Mouse (Mus musculus) left cerebral cortex, adult 8-10 months (tissue): ENCODE measurements around the gene Adgrb3. TPM values are rescaled to one million over a fixed set of nuclear protein-coding genes. Genes with fewer than 3 reads are reported as not detected.

ENCODE experiments used
- DNase-seq, 2 experiments: peaks; one replicate each; pipeline ENCODE4 v3.0.0; 2022; ENCODE audit warnings: low spot score in 2 of 2
- total RNA-seq, 4 experiments: library from RNA; stranded (reverse); gene quantifications; 2 replicates each; pipeline ENCODE4 v1.2.4; 2022

Adgrb3 gene
- total RNA-seq, 4 experiments from 2014 or later = 96.1 to 108 (median 99.1) TPM

DNA sequence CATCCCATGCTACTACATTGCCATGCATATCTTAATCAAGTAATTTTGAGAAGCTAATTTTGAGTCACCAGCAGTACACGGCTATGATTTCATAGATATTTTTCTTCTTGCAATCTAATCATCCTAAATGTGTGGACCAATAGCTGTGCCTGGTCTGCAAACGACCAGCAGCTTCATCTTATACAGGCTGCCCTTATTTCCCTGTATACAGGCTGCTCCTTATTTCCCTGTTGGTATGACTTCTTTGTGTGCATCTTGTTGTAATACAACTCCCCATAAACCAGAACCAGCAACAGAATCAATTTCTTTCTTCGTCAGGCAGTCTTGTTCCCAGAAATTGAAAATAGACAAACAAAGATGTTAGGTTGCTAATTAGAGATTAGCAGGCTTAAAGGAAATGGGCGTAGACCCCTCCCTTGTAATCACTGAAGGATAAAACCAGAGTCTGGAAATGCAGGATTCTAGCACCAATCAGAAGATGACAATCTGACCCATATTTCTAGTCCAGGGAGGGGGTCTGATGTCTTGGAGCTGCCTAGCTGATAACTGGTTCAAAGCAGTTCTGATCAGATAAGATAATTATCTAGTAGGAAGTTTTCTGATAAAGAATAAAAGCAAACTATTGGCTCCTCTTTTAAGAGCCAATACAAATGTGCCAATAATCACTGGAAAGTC is 697.2 kb downstream of the Adgrb3 start:
- DNase-seq = no peak

- DNase-seq = no peak
Observed at GRCm38 (mm10) chr1:25115512-25115911, 714.0 kb downstream of the Adgrb3 start.

DNA sequence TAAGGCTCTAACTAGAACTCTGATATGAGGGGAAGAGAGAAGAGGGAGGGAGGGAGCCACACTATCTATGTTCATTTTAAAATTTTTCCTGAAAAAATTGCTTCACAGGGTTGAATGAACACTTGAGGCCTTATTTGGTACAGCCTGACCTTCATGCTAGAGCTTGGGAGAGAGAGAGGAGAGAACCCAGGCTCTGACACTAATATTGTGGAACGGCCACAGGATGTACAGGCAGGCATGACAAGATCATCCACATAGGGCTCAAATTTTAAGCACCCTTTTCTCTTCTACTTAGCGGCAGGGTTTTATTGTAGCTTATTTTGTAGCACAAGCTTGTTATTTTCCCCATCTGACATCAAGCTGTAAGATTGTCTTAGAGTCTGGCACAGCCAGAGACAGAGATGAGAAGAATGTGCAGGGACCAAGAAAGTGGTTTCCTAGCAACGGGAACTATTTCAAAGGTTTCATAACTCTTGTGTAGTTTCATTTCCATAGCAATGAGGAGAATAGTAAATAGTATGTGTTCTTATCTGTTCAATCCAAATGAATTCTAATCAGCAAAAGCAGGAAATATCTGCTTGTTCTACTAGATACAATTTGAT is 721.9 kb downstream of the Adgrb3 start:
- DNase-seq = no peak

- DNase-seq = no peak
Observed at GRCm38 (mm10) chr1:25106679-25107078, 722.8 kb downstream of the Adgrb3 start.

DNA sequence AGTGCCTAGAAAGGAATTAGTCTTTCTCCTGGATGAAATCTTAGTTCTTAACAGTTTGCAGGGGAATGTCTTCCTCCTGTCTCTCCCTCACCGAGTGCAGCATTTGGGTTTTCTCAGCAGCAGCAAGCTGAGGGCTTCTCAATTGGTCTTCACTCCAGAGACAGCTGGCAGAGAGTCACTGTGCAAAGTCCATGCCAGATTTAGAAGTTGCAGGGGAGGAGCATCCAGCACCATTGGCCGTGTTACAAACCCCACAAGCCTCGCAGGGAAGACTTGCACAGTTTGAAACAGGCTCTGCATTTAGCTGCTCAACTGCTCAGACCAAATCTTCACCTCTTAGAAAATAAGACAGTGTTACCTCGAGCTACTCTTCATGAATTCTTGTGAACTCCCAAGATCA is 724.1 kb downstream of the Adgrb3 start:
- DNase-seq = peak; percentile 49 to 92

GRCm38 (mm10) chr1:25088010-25088719 is 741.3 kb downstream of the Adgrb3 start:
- DNase-seq = no peak

DNA sequence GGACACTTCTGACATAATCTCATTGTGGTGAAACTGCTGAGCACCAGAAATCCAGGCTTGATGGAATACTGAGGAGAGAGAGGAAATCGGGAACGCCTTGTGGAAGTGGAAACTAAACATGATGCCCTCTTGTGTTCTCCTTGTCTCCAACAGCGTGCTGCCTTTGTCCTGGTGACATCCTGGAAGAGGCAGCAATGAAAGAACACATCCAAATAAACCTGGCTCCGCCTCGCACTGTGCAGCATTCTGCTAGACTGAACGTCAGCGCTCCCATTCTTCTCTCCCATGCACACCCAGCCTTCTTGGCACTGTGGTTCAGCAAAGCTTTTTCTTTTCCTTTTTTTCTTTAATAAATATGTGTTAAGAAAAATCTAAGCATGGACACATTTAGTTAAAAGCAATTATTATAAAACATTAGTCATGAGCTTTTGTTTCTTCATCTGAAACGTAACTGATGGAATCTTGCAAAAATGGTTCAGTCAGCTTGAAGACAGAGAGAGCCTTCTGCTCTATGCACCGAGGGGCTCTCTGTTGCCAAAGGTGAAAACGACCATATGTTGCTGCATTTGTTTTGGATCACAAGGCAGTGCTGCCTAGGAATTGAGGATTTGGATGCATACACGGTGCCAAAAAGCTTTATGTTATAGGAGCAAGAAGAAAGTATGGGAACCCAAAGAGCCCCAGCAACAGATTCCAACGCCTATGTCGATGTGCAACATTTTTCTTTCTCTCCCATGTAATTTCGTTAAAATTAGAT is 743.7 kb downstream of the Adgrb3 start:
- DNase-seq = peak in 1 of 2 experiments; percentile 48

DNA sequence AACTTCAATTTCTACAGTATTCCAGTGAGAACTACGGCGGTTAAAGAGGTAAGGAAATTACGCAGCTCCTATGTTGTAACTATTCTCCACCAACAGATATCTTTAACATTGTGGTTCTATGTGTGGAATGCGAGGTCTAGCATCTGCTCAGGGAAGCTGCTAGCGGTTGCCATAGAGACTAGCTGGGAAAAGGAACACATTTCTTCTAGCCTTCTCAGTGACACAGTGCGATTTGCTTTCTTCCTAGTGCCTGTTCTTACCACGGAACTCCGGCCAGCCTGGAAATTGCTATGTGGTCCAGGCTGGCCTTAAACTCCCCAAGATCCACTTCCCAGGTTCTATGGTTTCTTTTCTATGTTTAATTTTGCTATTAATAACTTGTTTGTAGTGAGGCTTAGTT is 747.1 kb downstream of the Adgrb3 start:
- peak in 1 of 2 experiments; percentile 75 for DNase-seq

DNA sequence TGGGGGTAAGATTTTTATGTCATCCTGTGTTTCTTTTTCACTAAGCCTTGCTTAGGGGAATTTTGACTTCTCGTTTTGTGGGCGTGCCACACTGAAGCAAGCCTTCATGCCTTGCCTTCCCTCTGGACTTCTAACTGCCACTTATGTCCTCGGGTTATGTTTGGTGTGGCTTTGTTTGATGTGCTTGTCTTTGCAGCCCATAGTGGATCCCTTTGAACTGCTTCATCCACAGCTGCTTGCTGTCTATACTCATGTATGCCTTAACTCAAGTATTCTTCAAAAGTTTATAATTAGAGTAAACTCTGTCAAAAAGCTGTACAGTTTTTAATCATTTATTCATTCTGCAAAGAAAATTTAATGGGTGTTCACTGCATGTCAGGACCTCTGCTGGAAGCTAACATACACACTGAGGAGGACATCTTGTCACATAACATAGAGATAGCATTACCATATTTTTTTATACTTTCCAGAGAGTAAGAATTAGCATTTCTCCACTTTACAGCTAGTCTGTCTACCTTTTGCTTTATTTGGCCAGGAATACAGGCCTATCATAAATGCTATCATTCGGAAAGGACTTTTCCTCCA is 748.1 kb downstream of the Adgrb3 start:
- DNase-seq = no peak

- no peak for DNase-seq
Observed at GRCm38 (mm10) chr1:25079395-25079794, 750.1 kb downstream of the Adgrb3 start.

- DNase-seq = no peak
Observed at GRCm38 (mm10) chr1:25075952-25076351, 753.6 kb downstream of the Adgrb3 start.

- DNase-seq = no peak
Observed at GRCm38 (mm10) chr1:25063964-25064363, 765.5 kb downstream of the Adgrb3 start.

GRCm38 (mm10) chr1:25060935-25061334 is 768.6 kb downstream of the Adgrb3 start:
- peak in 1 of 2 experiments; percentile 24 for DNase-seq

DNA sequence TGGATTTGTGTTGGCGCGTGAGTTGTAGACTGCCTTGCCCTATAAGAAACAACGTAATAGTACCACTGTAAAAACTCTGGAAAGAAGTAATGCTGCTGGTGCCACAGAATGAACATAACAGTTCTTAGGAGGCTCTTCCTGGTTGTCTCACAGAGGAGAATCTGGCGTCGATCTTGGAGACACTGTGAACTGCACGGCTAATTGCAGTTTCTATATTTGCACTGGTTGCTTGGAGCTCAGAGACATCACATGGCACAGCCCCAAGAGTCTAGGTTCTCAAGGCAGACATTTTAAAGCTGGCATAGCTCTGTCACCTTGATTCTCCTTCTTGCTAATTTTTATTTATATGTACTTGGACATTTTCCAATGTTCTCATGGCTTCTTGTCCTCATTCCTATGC is 769.3 kb downstream of the Adgrb3 start:
- DNase-seq = peak in 1 of 2 experiments; percentile 45

DNA sequence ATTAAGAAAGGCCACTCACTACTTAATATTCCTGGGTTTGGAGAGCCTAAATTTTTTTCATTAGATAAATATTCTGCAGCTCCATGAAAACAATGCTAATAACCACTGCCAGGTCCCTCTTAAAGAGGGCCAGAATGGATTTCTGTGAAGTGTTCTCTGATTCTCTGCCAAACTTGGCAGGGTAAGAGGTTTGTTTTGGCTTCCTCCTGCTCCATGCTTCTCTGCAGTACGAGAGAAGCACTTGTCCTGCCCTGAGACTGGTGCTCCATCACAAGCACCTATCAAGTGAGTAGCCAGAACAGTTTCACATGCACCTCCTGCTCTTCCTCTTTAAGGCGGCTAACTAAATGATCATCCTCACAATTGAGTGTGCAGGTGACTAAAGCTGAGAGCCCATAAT is 771.9 kb downstream of the Adgrb3 start:
- DNase-seq = no peak

DNA sequence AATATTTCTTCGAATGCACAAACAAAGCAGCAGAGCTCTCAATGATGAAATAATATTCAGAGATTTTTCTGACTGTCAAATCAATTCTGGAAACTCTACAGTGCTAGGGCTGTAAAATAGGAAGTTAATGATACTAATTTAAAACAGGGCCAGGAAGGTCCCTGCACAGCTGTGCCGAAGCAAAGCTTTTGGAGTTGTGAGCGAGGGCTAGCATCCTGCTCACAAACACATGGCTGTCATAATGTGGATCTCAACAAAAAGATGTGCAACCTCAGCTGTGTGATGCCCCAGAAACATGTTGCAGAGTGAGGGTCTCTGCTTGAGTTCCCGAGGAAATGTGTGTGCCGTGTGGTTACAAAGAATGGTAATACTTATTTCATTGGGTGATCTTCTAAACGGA is 772.3 kb downstream of the Adgrb3 start:
- no peak for DNase-seq

DNA sequence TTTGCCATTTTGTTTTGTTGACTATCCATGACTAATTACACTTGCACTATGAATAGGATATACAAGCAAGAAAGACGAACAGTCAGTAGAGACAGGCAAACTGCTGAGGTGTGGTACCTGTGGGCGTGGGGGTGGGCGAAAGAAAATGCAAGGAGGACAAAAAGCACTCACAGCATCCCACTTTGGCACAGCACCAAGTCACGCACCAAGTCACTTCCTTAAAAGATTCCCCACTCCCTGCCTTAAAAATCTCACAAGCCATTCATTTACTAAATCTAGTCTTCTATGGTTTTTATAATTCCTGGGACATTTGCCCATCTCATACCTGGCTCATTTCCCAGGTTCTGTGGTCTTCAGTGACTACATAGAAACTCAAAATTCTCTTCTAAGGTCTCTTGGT is 787.4 kb downstream of the Adgrb3 start:
- DNase-seq = peak in 1 of 2 experiments; percentile 72

DNA sequence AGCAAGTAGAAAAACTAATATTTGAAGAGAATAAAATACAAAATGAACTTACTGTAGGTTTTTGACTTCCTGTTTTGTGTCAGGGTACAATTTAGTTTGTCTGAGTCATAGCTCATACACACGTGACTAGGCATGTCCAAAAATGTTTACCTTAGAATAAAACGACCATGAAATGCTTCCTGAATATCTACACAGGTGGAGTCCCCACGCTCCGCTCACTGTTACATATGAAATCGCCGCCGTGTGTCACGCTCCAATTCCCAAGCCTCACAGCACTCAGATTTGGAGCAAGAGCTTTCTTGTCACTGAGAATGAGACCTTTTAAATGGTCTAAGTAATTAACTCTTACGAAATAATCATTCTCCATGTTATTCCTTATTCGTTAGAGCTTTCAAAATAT is 795.3 kb downstream of the Adgrb3 start:
- no peak for DNase-seq

DNA sequence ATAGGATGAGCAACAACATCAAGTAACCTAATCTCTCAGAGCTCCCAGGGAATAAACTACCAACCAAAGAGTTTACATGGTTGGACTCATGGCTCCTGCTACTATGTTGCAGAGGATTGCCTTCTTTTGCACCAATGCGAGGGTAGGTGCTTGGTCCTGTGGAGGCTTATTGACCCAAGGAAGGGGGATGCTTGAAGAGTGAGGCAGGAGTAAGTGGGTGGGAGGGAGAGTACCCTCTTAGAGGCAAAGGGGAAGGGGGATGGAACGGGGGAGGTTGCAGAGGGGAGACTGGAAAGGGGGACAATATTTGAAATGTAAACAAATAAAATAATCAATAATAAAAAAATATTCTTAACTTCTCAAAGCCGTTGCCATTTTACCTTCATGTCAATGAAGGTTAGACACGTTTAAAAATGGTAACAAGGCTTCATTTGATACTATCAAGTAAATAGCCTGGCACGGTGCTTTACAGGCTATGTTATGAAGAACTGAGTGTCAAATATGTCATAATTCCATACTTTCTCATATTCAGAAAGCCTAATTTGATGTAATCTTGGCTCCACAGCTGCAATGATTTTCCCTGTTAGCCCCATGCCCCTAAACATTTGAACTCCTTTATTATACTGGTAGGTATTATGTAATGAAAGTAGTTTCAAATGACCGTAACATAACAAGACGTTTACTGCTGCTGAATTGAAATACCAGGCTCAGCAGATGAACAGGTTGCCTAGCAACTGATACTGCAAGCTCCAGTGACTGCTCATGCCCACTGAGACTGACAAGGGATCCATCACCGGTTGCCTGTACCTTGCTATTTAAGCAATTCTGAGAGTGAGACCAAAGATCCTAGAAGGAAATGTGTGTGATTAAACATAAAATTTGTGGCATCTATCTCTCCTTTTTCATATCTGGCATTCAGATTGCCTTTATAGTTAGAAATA is 796.1 kb downstream of the Adgrb3 start:
- DNase-seq = peak in 1 of 2 experiments; percentile 53

GRCm38 (mm10) chr1:25023156-25023555 is 806.4 kb downstream of the Adgrb3 start:
- DNase-seq = no peak
